Mouse (Mus musculus): ENCODE results near the gene Srgn. TPM values are rescaled to one million over a fixed set of nuclear protein-coding genes. Genes with fewer than 3 reads are reported as not detected.
A peak's percentile ranks its signal among the peaks of the same experiment; 100 is the strongest.

The Srgn gene
- total RNA-seq (2021): 1 to 10 TPM; 6.5 to 9.5 TPM

- no peak for DNase-seq (ENCODE audit: extremely low spot score in 1 of 2, low spot score in 2 of 2)
- intact Hi-C loops (cut with DNase I): no loop called here
Observed at GRCm38 (mm10) chr10:62527351-62527750, at the start of gene Srgn. TSS of gene Srgn (minus strand) at chr10:62527451.

GRCm38 (mm10) chr10:62575001-62575400, 47.8 kb upstream of the Srgn start:
- DNase-seq (ENCODE audit: extremely low spot score in 1 of 2, low spot score in 2 of 2): no peak
- intact Hi-C loops (cut with DNase I): no loop called here

DNA sequence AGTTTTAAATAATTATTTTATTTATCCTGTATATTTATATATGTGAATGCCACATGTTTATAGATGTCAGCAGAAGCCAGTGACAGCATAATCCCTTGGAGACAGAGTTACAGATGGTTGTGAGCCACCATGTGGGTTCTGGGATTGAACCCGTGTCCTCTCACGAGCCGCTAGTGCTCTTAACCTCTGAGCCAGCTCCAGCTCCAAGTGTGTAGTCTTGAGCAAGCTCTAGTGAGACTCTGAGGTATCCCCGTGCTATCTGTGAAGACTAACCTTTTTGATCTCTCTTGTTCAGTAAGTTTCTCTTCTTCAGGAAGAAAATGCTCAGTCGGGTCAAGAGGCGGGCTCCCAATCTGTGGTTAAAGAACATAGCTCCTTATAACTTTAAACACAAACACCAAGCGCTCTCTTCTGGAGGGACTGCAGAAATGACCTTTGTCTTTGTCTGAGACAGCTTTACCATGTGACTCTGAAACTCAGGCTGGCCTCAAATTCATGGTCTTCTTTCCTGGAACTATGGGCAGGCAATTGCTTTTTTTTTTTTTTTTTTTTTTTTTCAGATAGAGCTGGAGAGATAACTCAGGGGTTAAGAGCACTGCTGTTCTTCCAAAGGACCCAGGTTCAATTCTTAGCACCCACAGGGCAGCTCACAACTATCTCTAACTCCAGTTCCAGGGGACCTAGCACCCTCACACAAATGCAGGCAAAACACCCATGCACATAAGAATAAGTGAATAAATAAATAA, 43.0 kb upstream of the Srgn start:
- intact Hi-C loops (cut with DNase I): no loop called here
- DNase-seq (ENCODE audit: extremely low spot score in 1 of 2, low spot score in 2 of 2): no peak

- intact Hi-C loops (cut with DNase I): no loop called here
- no peak for DNase-seq (ENCODE audit: extremely low spot score in 1 of 2, low spot score in 2 of 2)
Observed at GRCm38 (mm10) chr10:62568861-62569260, 41.6 kb upstream of the Srgn start.

- intact Hi-C loops (cut with DNase I): no loop called here
- DNase-seq (ENCODE audit: extremely low spot score in 1 of 2, low spot score in 2 of 2): no peak
Observed at GRCm38 (mm10) chr10:62557736-62558135, 30.5 kb upstream of the Srgn start.

DNA sequence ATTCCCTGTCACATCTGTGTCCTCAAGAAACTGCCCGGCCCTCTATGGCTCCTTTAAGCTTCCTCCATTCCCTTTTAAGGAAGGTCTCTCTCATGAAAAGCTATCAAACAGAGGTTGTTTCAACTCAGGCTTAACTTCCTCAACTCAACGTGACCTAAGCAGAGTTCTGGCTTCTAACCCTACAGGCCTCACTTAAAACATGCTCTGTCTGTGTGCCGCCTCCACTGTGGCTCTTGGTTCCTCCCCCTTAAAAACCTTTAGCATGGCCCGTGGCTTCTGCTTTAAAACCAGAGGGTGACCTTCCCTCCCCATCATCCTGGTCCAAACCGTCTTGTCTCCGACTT, 29.3 kb upstream of the Srgn start:
- intact Hi-C loops (cut with DNase I): no loop called here
- no peak for DNase-seq (ENCODE audit: extremely low spot score in 1 of 2, low spot score in 2 of 2)

DNA sequence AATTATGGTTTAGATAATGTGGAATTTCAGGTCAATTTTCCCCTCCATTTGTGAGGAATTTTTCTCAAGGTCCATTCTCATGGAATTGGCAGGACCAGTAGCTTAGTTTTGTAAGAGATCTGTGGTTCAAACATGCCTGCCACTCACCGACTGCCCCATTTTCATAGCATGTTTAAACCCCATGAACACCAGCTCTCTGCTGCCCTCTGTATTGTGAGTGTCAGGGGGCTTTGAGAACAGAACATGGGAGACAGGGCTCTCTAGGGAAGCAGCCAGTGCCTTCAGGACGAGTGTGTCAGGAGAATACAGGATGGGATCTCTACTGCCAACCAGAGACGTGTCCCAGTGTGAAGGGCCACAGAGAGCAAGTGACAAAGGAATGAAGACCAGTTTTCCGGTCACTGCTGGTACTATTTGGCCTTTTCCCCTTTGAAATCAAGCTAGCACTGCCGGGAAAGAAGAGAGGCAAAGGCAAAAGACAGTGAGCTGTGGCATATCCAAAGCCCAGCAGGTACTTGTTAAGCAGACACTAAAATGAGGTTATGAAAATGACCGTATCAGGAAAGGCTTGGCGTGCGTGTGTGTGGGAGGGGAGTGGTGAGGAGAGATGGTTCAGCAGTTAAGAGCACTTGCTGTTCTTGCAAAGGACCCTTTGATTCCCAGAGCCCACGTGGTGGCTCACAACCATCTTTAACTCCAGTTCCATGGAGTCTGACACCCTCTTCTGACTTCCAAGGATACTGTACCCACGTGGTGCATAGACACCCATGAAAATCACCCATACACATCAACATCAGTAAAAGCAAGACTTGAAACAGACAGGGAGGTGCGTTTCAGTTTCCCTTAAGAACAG, 28.7 kb upstream of the Srgn start:
- intact Hi-C loops (cut with DNase I): no loop called here
- DNase-seq (ENCODE audit: extremely low spot score in 1 of 2, low spot score in 2 of 2): no peak

DNA sequence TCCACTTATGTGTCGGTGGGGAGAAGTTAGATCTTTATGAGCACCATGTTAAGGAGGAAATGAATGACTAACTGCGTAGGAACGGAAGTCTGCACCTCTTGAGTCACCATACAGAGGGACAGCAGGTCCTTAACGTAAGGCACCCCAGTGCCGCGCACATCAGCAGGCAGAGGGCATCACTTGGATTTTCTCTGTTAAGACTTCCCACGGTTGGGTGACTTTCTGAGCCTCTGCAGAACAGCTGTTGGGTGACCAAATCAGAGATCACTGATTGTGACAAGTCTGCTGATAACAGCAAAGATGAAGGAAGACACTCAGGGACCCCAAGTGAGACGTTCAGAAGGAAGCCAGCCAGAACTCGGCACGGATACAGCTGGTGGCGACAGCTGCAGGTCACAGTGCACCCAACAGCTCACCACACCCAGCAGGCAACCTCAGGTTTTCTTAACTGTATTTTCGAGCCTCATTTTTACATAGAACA, 26.4 kb upstream of the Srgn start:
- intact Hi-C loops (cut with DNase I): no loop called here

DNA sequence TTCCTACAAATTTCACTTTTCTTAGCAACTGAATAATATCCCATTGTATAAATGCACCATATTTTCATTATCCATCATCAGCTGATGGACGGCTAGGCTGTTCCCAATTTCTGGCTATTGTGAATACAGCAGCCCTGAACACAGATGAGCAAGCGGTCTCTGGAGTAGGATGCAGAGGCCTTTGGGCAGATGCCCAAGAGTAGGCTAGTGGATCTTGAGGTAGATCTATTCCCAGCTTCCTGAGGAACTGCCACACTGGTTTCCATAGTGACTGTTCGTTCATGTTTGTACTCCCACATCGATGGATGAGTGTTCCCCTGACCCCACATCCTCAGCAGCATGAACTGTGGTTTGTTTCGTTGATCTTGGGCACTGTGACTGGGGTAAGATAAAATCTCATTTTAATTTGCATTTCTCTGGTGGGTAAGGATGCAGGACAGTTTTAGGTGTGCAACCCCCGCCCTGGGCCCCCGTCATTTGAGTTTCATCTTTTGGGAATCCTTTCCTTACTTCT, 23.6 kb upstream of the Srgn start:
- intact Hi-C loops (cut with DNase I): no loop called here
- no peak for DNase-seq (ENCODE audit: extremely low spot score in 1 of 2, low spot score in 2 of 2)

More for the DNA sequence above, 26.4 kb upstream of the Srgn start:
- no peak for DNase-seq (ENCODE audit: extremely low spot score in 1 of 2, low spot score in 2 of 2)

DNA sequence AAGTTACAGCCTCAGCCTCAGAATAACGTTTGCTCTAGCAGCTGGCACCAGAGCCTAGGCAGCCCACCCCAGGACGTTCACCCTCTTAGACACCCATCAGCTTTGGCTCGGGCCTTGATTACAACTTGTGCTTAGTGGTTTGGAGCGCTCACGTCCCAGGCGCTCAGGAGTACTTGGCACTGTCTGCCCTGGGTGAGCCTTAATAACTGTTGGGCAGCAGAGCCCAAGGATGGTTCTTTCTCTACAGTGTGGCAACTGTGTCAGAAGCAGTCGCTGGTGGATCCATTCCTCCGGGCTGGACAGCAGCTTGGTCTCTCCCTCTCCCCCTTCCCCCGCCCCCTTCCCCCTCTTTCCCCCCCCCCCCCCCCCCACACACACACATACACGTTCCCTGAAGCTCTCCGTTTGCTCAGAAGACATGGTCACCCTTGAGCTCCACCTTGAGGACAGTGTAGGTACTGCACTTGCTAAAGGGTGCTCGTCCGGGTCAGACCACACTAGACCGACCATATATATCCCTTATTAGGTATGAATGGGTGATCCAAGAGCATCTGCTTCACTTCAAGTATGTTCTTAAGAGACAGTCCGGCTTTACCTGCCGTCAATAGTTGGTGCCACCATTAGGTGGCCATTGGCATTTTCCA, 22.4 kb upstream of the Srgn start:
- DNase-seq (ENCODE audit: extremely low spot score in 1 of 2, low spot score in 2 of 2): peak; percentile 27 to 63
- intact Hi-C loops (cut with DNase I): no loop called here

GRCm38 (mm10) chr10:62546441-62546840, 19.2 kb upstream of the Srgn start:
- no peak for DNase-seq (ENCODE audit: extremely low spot score in 1 of 2, low spot score in 2 of 2)
- intact Hi-C loops (cut with DNase I): no loop called here

- intact Hi-C loops (cut with DNase I): loop anchor here (2.0 kb wide), 1 partner anchor 45 kb away; no protein-coding TSS in a partner anchor
- DNase-seq (ENCODE audit: extremely low spot score in 1 of 2, low spot score in 2 of 2): no peak
Observed at GRCm38 (mm10) chr10:62545759-62546158, 18.5 kb upstream of the Srgn start.

DNA sequence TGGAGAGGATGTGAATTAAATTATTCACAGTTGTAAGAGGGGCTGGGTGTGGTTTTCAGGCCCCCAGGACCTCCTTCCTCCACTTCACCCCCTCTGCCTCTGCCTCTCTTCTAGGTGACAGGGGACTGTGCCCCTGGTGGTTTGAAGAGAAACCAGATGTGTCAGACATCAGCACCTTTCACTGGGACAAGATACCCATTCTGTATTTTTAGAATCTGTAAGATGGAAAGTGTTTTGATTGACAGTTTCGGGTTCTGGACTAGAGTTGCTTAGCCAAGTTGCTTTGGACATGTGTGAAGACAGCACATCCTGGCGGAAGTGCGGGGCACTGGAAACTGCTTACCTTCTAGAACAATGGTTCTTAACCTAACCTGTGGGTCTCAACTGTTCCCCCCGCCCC, 17.1 kb upstream of the Srgn start:
- intact Hi-C loops (cut with DNase I): loop anchor here (2.0 kb wide), 1 partner anchor 44 kb away; no protein-coding TSS in a partner anchor
- no peak for DNase-seq (ENCODE audit: extremely low spot score in 1 of 2, low spot score in 2 of 2)

GRCm38 (mm10) chr10:62543399-62543808, 16.2 kb upstream of the Srgn start:
- intact Hi-C loops (cut with DNase I): no loop called here

GRCm38 (mm10) chr10:62542928-62543327, 15.7 kb upstream of the Srgn start:
- intact Hi-C loops (cut with DNase I): no loop called here

More at GRCm38 (mm10) chr10:62543399-62543808, 16.2 kb upstream of the Srgn start:
- DNase-seq (ENCODE audit: extremely low spot score in 1 of 2, low spot score in 2 of 2): peak in 1 of 2 experiments; percentile 34

DNA sequence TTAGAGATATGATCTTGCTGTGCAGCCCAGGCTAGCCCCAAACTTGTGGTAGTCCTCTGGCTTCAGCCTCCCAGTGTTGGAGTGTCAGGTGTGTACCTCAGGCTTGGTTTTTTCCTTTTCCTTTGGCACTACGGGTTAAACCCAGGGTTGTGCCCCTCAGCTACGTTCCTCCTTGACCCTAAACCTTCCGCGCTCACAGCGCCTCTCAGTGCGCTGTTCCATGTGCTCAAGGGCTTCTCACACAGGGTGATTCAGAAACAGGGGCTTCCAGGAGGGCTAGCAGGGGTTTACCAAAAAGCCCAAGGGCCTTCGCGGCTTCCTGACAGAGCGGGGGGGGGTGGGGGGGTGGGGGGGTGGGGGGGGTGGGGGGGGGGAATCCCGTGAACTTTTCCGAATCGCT, 15.3 kb upstream of the Srgn start:
- no peak for DNase-seq (ENCODE audit: extremely low spot score in 1 of 2, low spot score in 2 of 2)
- intact Hi-C loops (cut with DNase I): no loop called here

More at GRCm38 (mm10) chr10:62542928-62543327, 15.7 kb upstream of the Srgn start:
- DNase-seq (ENCODE audit: extremely low spot score in 1 of 2, low spot score in 2 of 2): no peak

- intact Hi-C loops (cut with DNase I): no loop called here
- DNase-seq (ENCODE audit: extremely low spot score in 1 of 2, low spot score in 2 of 2): no peak
Observed at GRCm38 (mm10) chr10:62541499-62541898, 14.2 kb upstream of the Srgn start.

- intact Hi-C loops (cut with DNase I): no loop called here
- DNase-seq (ENCODE audit: extremely low spot score in 1 of 2, low spot score in 2 of 2): no peak
Observed at GRCm38 (mm10) chr10:62540800-62541199, 13.5 kb upstream of the Srgn start.

DNA sequence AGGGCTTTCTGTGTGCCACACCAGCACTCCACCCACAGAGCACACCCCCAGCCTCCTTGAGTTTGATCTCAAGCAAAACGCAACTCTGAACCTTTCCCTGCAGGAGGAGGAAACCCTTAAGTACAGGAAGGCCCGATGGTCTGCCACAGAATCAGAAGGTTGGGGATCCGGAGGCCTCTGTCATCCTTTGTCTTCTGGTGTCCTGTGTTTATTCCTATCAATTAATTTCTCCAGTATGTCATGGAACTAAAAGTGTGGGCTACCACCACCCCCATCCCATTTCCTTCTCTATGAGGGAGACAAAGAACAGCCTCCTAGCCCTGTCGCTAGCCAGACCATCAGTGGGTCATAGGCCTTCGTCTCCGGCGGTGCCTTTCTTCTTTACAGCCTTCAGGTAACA, 7.3 kb upstream of the Srgn start:
- no peak for DNase-seq (ENCODE audit: extremely low spot score in 1 of 2, low spot score in 2 of 2)
- intact Hi-C loops (cut with DNase I): no loop called here
